Mouse (Mus musculus) E14TG2a.4 (cell line): ENCODE measurements around the gene Ddx39b.

Experiments used
- CTCF ChIP-seq: conservative IDR thresholded peaks from 2 replicates; pipeline ENCODE4 v1.5.1; 2014; ENCODE audit warnings: low read length
- NANOG ChIP-seq: IDR thresholded peaks from 2 replicates; pipeline ENCODE4 v1.6.1; 2014; ENCODE audit warnings: borderline replicate concordance, low read length, mixed read lengths
- POU5F1 ChIP-seq: IDR thresholded peaks from 2 replicates; pipeline ENCODE4 v1.6.1; 2014; ENCODE audit warnings: low read length, borderline replicate concordance

GRCm38 (mm10) chr17:35276304-35276864, 34.8 kb downstream of the Ddx39b start:
- TF ChIP-seq CTCF = no peak
- TF ChIP-seq POU5F1 = no peak
- no peak for TF ChIP-seq NANOG
